Mouse (Mus musculus) lung, embryonic 15.5 days (tissue): ENCODE measurements around the gene Vmn1r68. TPM values are rescaled to one million over a fixed set of nuclear protein-coding genes. Genes with fewer than 3 reads are reported as not detected.

Source experiments
- ATAC-seq: fragments of 200-750 bp; cut with Nextera tagmentation; 2 replicates; pipeline ENCODE4 v1.8.0; 2017; ENCODE audit warnings: moderate number of reproducible peaks, borderline replicate concordance; ENCODE audit not compliant: low FRiP score, low TSS enrichment; ENCODE audit errors: extremely low read depth
- H3K27ac ChIP-seq: fragments of 300-500 bp; sonication (generic); 2 replicates; pipeline ENCODE4 v1.5.1; 2015; ENCODE audit warnings: moderate library complexity, mild to moderate bottlenecking, inconsistent platforms
- H3K27me3 ChIP-seq: fragments of 300-500 bp; sonication (generic); 2 replicates; pipeline ENCODE4 v1.6.1; 2015; ENCODE audit warnings: inconsistent platforms
- H3K36me3 ChIP-seq: fragments of 300-500 bp; sonication (generic); 2 replicates; pipeline ENCODE4 v1.6.1; 2015; ENCODE audit warnings: inconsistent platforms
- H3K4me1 ChIP-seq: fragments of 300-500 bp; sonication (generic); 2 replicates; pipeline ENCODE4 v1.6.1; 2015; ENCODE audit warnings: inconsistent platforms
- H3K4me2 ChIP-seq: fragments of 300-500 bp; sonication (generic); 2 replicates; pipeline ENCODE4 v1.6.1; 2015; ENCODE audit warnings: inconsistent platforms, mild to moderate bottlenecking, moderate library complexity
- H3K4me3 ChIP-seq: fragments of 300-500 bp; sonication (generic); 2 replicates; pipeline ENCODE4 v1.5.1; 2015; ENCODE audit warnings: mild to moderate bottlenecking, inconsistent platforms
- H3K9ac ChIP-seq: fragments of 300-500 bp; sonication (generic); 2 replicates; pipeline ENCODE4 v1.6.1; 2015; ENCODE audit warnings: inconsistent platforms
- H3K9me3 ChIP-seq: fragments of 300-500 bp; sonication (generic); 2 replicates; pipeline ENCODE4 v1.6.1; 2016; ENCODE audit warnings: inconsistent platforms
- WGBS: fragments of 180-500 bp; shearing (Covaris S2); methylation state at CpG from one replicate; pipeline ENCODE4 v1.1.7; 2015; 5-methylcytosine and 5-hydroxymethylcytosine counted together
- polyA plus RNA-seq: library from polyadenylated mRNA; unstranded; fragments of >200 nt; fragmentation: Nextera tagmentation; extraction: Ambion mirVana; gene quantifications from 2 replicates; pipeline ENCODE4 v1.2.1, GENCODE M21; 2015

Vmn1r68 gene
- polyA plus RNA-seq = not detected in 2 replicates

- no peak within 1 kb of the TSS for H3K4me3 ChIP-seq
- H3K27me3 ChIP-seq = no peaks in the 10 kb centered on the region
- WGBS = 51% methylated on average over 2 of the region's 2 CpGs
- no peaks in the 10 kb centered on the region for H3K4me1 ChIP-seq
- peaks cover 3% of the 10 kb centered on the region; the same call in 1 of the 2 replicates for H3K9me3 ChIP-seq
- H3K4me2 ChIP-seq = no peak within 1 kb of the TSS
- H3K27ac ChIP-seq = no peak within 1 kb of the TSS
- no peaks in the 10 kb centered on the region for H3K36me3 ChIP-seq
- H3K9ac ChIP-seq = no peak within 1 kb of the TSS
- no peak for ATAC-seq
These were observed at the start of gene Vmn1r68 for GRCm38 (mm10) chr7:10558385-10558784. Gene Vmn1r68 (minus strand): TSS chr7:10558485.

- H3K4me2 ChIP-seq = peak overlapping the region; percentile 62
- ATAC-seq = no peak; the same call in 1 of the 2 replicates
- WGBS = 25% methylated on average over 6 of the region's 6 CpGs
- no peak overlapping the region for H3K9ac ChIP-seq
- no peak overlapping the region for H3K27ac ChIP-seq
- H3K4me1 ChIP-seq = peaks cover 8% of the 10 kb centered on the region; the same call in 1 of the 2 replicates
- H3K4me3 ChIP-seq = peak overlapping the region; percentile 65; the same call in 1 of the 2 replicates
- H3K27me3 ChIP-seq = no peaks in the 10 kb centered on the region
- H3K36me3 ChIP-seq = peaks cover 17% of the 10 kb centered on the region
- H3K9me3 ChIP-seq = no peaks in the 10 kb centered on the region
These were observed 62.7 kb downstream of the Vmn1r68 start for GRCm38 (mm10) chr7:10495578-10495977.

GRCm38 (mm10) chr7:10494786-10495521 is 63.3 kb downstream of the Vmn1r68 start, which contains the start of gene Zik1:
Gene Zik1 (minus strand): TSS chr7:10495394.
- no peaks in the 10 kb centered on the region for H3K9me3 ChIP-seq
- H3K36me3 ChIP-seq = peaks cover 23% of the 10 kb centered on the region
- no peaks in the 10 kb centered on the region for H3K27me3 ChIP-seq
- peaks cover 8% of the 10 kb centered on the region; the same call in 1 of the 2 replicates for H3K4me1 ChIP-seq
- H3K27ac ChIP-seq = no peak within 1 kb of the TSS
- WGBS = 2% methylated on average over 33 of the region's 33 CpGs
- peak within 1 kb of the TSS; percentile 65 for H3K4me3 ChIP-seq
- peak; percentile 99 for ATAC-seq
- peak within 1 kb of the TSS; percentile 56 for H3K9ac ChIP-seq
- peak within 1 kb of the TSS; percentile 62 for H3K4me2 ChIP-seq

- Histone ChIP-seq H3K9me3 (no peaks in the 10 kb centered on the region), H3K9ac (no peak overlapping the region), H3K27me3 (no peaks in the 10 kb centered on the region), H3K4me2 (peak overlapping the region; percentile 27; the same call in 1 of the 2 replicates), H3K4me3 (no peak overlapping the region), H3K36me3 (no peaks in the 10 kb centered on the region), H3K4me1 (no peaks in the 10 kb centered on the region), H3K27ac (no peak overlapping the region)
- ATAC-seq = no peak
- WGBS = 62% methylated on average over 18 of the region's 18 CpGs
These were observed 77.6 kb downstream of the Vmn1r68 start for GRCm38 (mm10) chr7:10480588-10481233.

- Histone ChIP-seq H3K36me3 (no peaks in the 10 kb centered on the region), H3K9ac (no peak overlapping the region), H3K27ac (no peak overlapping the region), H3K9me3 (no peaks in the 10 kb centered on the region), H3K27me3 (no peaks in the 10 kb centered on the region), H3K4me2 (no peak overlapping the region), H3K4me1 (no peaks in the 10 kb centered on the region), H3K4me3 (no peak overlapping the region)
- no peak for ATAC-seq
These were observed 78.5 kb downstream of the Vmn1r68 start for GRCm38 (mm10) chr7:10479813-10480212.

- Histone ChIP-seq H3K27ac (no peak overlapping the region), H3K9me3 (no peaks in the 10 kb centered on the region), H3K4me2 (no peak overlapping the region), H3K27me3 (no peaks in the 10 kb centered on the region), H3K4me1 (no peaks in the 10 kb centered on the region), H3K4me3 (no peak overlapping the region), H3K36me3 (no peaks in the 10 kb centered on the region), H3K9ac (no peak overlapping the region)
- ATAC-seq = no peak
- WGBS = 58% methylated on average over 3 of the region's 3 CpGs
These were observed 100.1 kb downstream of the Vmn1r68 start for GRCm38 (mm10) chr7:10458166-10458565.

Other genes with a start within 250 kb of the Vmn1r68 start
- gene Vmn1r67, start 115.2 kb downstream of the Vmn1r68 start, polyA plus RNA-seq = not detected in 2 replicates
- 10.6 and 11.4 TPM in 2 replicates for gene Zik1, start 63.1 kb downstream of the Vmn1r68 start, polyA plus RNA-seq
- not detected in 2 replicates for gene Vmn1r69, start 55.2 kb upstream of the Vmn1r68 start, polyA plus RNA-seq
- gene Vmn1r70, start 73.0 kb upstream of the Vmn1r68 start, polyA plus RNA-seq = not detected in 2 replicates
- not detected in 2 replicates for gene Nlrp4b, start 129.3 kb upstream of the Vmn1r68 start, polyA plus RNA-seq
- not detected in 2 replicates for gene Vmn1r71, start 195.9 kb upstream of the Vmn1r68 start, polyA plus RNA-seq